10 mouse cellular contexts compared by ENCODE assay signal in genomic region chr13:75163408-75163807, GRCm38 (mm10).
A peak's percentile ranks its signal among the peaks of the same experiment; 100 is the strongest.
DNase-seq lines count a peak whose midpoint lies in the region; ATAC-seq and TF ChIP-seq lines count a peak whose summit lies in the region.
"Had no signal": no experiment of that assay in that cellular context is flagged by ENCODE, and none has a peak within 500 bp of the region (broad histone marks: within the 10 kb centered on the region; RNA-seq: fewer than 3 reads in every experiment).

No protein-coding gene starts in this region.

- 56% methylated on average over 1 of the region's 1 CpGs for WGBS in embryonic facial prominence, embryonic 10.5 days

- H3K36me3 ChIP-seq in embryonic facial prominence, embryonic 10.5 days (replicated peaks) = no peaks in the 10 kb centered on the region
- H3K36me3 ChIP-seq: midbrain, embryonic 10.5 days had no signal

- intact Hi-C loops in gastrocnemius, adult 2 months (cut with DNase I) = no loop called here

- peak; percentile 4 for DNase-seq in kidney, adult 11 months
- DNase-seq in kidney, postnatal 4 days = no peak
- DNase-seq in brain, adult 2 months (ENCODE audit: low read depth, low spot score) = peak; percentile 51
- DNase-seq in embryonic facial prominence, embryonic 10.5 days (ENCODE audit: low spot score) = peak; percentile 17
- peak; percentile 35 for DNase-seq in layer of hippocampus, adult 11-12 months (ENCODE audit: low spot score)
- DNase-seq in gastrocnemius, adult 2 months = no peak
- DNase-seq: lung, adult 18-20 months; thymus, adult 2 months had no signal

- TF ChIP-seq CTCF in gastrocnemius, adult 2 months (IDR thresholded peaks at IDR 0.05) = no peak

- ATAC-seq in monocyte, adult 5-6 weeks (replicated peaks; ENCODE audit: insufficient number of reproducible peaks, low FRiP score, low TSS enrichment, poor library complexity, severe bottlenecking) = no peak

- H3K9me3 ChIP-seq in embryonic facial prominence, embryonic 10.5 days = no peaks in the 10 kb centered on the region
- H3K9me3 ChIP-seq: midbrain, embryonic 10.5 days had no signal

- no peak overlapping the region for H3K4me3 ChIP-seq in embryonic facial prominence, embryonic 10.5 days
- no peak overlapping the region for H3K4me3 ChIP-seq in gastrocnemius, adult 2 months
- H3K4me3 ChIP-seq: midbrain, embryonic 10.5 days had no signal

- no peak overlapping the region for H3K27ac ChIP-seq in embryonic facial prominence, embryonic 10.5 days (replicated peaks)
- no peak overlapping the region for H3K27ac ChIP-seq in gastrocnemius, adult 2 months
- H3K27ac ChIP-seq: midbrain, embryonic 10.5 days had no signal

- no peaks in the 10 kb centered on the region for H3K27me3 ChIP-seq in embryonic facial prominence, embryonic 10.5 days (replicated peaks; ENCODE audit: low read depth, poor library complexity, severe bottlenecking)

- H3K4me1 ChIP-seq in embryonic facial prominence, embryonic 10.5 days = peaks cover 2% of the 10 kb centered on the region; the same call in 1 of the 2 replicates
- H3K4me1 ChIP-seq: midbrain, embryonic 10.5 days had no signal

Comparison
In these comparisons a context has a peak if more than half of its experiments do, and no peak if none do; other contexts are left out.
1. DNase-seq: peak in kidney, adult 11 months (single experiment), brain, adult 2 months (single experiment), embryonic facial prominence, embryonic 10.5 days (single experiment) and layer of hippocampus, adult 11-12 months (single experiment); none in kidney, postnatal 4 days (0 of 2) and gastrocnemius, adult 2 months (single experiment).